Mouse (Mus musculus) embryonic facial prominence, embryonic 12.5 days (tissue): ENCODE results near the gene Tpcn1. TPM values are rescaled to one million over a fixed set of nuclear protein-coding genes. Genes with fewer than 3 reads are reported as not detected.

ENCODE experiments used
- ATAC-seq: fragments of 200-750 bp; cut with Nextera tagmentation; 2 replicates; pipeline ENCODE4 v1.8.0; 2017; ENCODE audit not compliant: insufficient number of reproducible peaks, insufficient read depth, low FRiP score, low TSS enrichment
- H3K27ac ChIP-seq: fragments of 300-500 bp; sonication (generic); 2 replicates; pipeline ENCODE4 v1.5.1; 2016; ENCODE audit warnings: mild to moderate bottlenecking
- H3K27me3 ChIP-seq: fragments of 300-500 bp; sonication (generic); 2 replicates; pipeline ENCODE4 v1.6.1; 2016; ENCODE audit warnings: mild to moderate bottlenecking, moderate library complexity
- H3K36me3 ChIP-seq: fragments of 300-500 bp; sonication (generic); 2 replicates; pipeline ENCODE4 v1.6.1; 2016; ENCODE audit warnings: mild to moderate bottlenecking
- H3K4me1 ChIP-seq: fragments of 300-500 bp; sonication (generic); 2 replicates; pipeline ENCODE4 v1.6.1; 2016
- H3K4me2 ChIP-seq: fragments of 300-500 bp; sonication (generic); replicated peaks from 2 replicates; pipeline ENCODE4 v1.6.1; 2016; ENCODE audit warnings: mild to moderate bottlenecking, moderate library complexity
- H3K4me3 ChIP-seq: fragments of 300-500 bp; sonication (generic); 2 replicates; pipeline ENCODE4 v1.5.1; 2016; ENCODE audit warnings: mild to moderate bottlenecking
- H3K9ac ChIP-seq: fragments of 300-500 bp; sonication (generic); 2 replicates; pipeline ENCODE4 v1.6.1; 2016; ENCODE audit warnings: mild to moderate bottlenecking, moderate library complexity
- H3K9me3 ChIP-seq: fragments of 300-500 bp; sonication (generic); 2 replicates; pipeline ENCODE4 v1.6.1; 2016; ENCODE audit warnings: mild to moderate bottlenecking, moderate library complexity
- WGBS: fragments of 180-500 bp; shearing (Covaris S2); methylation state at CpG from one replicate; pipeline ENCODE4 v1.1.7; 2016; 5-methylcytosine and 5-hydroxymethylcytosine counted together
- polyA plus RNA-seq: library from polyadenylated mRNA; unstranded; fragments of >200 nt; fragmentation: Nextera tagmentation; extraction: Ambion mirVana; gene quantifications from 2 replicates; pipeline ENCODE4 v1.2.1, GENCODE M21; 2016

Tpcn1 gene
- polyA plus RNA-seq = 17.4 and 18.9 TPM in 2 replicates

DNA sequence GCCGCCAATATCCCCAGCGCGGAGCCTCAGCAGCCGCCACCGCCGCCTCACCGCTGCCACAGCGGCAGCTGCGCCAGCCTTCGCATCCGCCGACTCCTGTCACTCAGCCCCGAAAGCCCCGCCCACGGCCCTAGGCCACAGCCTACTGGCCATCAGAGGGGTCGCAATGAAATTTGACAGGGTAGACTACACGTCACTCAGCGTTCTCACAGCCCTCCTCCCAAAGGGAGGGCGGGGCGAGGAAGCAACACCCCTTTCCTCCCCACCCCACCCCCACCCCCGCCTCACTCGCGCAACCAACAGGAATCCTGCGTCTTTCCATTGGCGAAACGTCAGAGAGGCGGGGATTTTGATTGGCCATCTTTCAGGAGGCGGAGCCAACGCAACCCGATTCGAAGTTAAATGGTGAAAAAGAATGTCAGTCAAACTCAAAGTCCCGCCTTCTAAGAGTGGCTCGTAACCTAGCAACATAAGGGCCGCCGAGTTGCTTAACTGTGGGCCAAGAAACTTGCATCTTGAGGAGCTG, at the start of gene Tpcn1, which contains the start of gene Iqcd:
TSS of gene Tpcn1 (minus strand) at position 105 of the 526 bp plus-strand sequence.
TSS of gene Iqcd (plus strand) at position 448 of the 526 bp plus-strand sequence.
- H3K9me3 ChIP-seq = no peaks in the 10 kb centered on the region
- H3K27ac ChIP-seq = peak within 1 kb of the TSS; percentile 18; the same call in 1 of the 2 replicates
- H3K27me3 ChIP-seq = no peaks in the 10 kb centered on the region
- H3K9ac ChIP-seq = peak within 1 kb of the TSS; percentile 72
- H3K4me3 ChIP-seq = peak within 1 kb of the TSS; percentile 73
- ATAC-seq = peak; percentile 93
- peaks cover 6% of the 10 kb centered on the region; the same call in 1 of the 2 replicates for H3K36me3 ChIP-seq
- peak within 1 kb of the TSS; percentile 95 for H3K4me2 ChIP-seq
- peaks cover 26% of the 10 kb centered on the region for H3K4me1 ChIP-seq
- WGBS = under 1% methylated on average over 35 of the region's 35 CpGs

DNA sequence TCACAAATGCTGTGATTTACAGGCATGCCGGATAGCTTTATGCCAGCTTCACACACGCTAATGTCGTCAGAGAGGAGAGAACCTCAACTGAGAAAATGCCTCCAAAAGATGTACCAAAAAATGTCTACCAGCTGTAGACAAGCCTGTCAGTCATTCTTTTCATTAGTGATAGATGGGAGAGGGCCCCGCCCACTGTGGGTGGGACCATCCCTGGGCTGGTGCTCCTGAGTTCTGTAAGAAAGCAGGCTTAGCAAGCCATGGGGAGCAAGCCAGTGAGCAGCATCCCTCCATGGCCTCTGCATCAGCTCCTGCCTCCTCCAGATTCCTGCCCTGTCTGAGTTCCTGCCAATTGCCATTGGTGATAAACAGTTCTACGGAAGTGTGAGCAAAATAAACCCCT, 47.2 kb upstream of the Tpcn1 start:
- Histone ChIP-seq H3K4me1 (no peaks in the 10 kb centered on the region; the same call in 1 of the 2 replicates), H3K27me3 (peaks cover 5% of the 10 kb centered on the region; the same call in 1 of the 2 replicates), H3K4me3 (no peak overlapping the region), H3K4me2 (no peak overlapping the region), H3K9me3 (no peaks in the 10 kb centered on the region), H3K27ac (no peak overlapping the region), H3K36me3 (no peaks in the 10 kb centered on the region), H3K9ac (no peak overlapping the region)
- ATAC-seq = no peak
- WGBS = 88% methylated on average over 5 of the region's 5 CpGs

DNA sequence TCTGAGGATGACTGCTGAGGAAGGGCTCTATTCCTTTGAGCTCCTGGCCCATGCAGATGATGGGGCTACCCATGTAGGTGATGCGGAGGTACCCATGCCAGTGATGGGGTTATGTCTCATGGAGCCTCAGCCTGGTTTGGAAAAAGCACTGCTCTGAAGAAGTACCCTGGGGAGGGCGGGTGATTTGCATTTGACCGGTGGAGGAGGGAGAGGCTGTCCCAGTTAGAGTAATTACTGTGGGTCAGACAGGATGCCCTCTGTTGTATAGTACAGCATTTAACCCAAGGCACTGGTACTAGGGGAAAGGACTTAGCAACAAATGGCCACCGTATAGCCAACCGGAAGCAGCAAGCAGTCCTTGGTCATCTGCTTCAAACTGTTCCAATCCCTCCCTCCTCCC, 46.4 kb upstream of the Tpcn1 start:
- no peaks in the 10 kb centered on the region for H3K9me3 ChIP-seq
- H3K9ac ChIP-seq = no peak overlapping the region
- no peaks in the 10 kb centered on the region; the same call in 1 of the 2 replicates for H3K4me1 ChIP-seq
- H3K27me3 ChIP-seq = peaks cover 10% of the 10 kb centered on the region
- H3K4me3 ChIP-seq = no peak overlapping the region
- no peak for ATAC-seq
- 37% methylated on average over 5 of the region's 5 CpGs for WGBS
- no peaks in the 10 kb centered on the region for H3K36me3 ChIP-seq
- H3K27ac ChIP-seq = no peak overlapping the region
- H3K4me2 ChIP-seq = no peak overlapping the region

DNA sequence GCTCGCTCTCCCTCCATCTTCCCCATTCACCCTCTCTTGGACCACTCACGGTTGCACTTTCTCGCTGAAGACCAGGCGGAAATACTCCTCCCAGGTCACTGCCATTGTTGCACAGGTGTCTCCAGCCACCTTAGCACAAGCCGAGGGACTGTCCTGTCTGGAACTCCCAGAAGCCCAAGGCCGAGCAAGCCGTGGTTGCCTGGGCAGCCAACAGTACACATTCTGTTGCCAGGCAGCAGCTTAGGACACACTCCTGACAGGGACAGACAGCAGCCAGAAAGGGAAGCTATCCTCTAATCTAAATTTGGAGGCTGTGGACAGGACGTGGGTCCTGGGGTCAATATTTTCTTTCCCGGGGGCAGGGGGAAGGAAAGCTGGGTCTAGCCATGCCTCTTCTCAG, 45.7 kb upstream of the Tpcn1 start, which contains the start of gene Cfap73:
TSS of gene Cfap73 (minus strand) at position 105 of the 400 bp plus-strand sequence.
- 56% methylated on average over 9 of the region's 9 CpGs for WGBS
- H3K4me1 ChIP-seq = no peaks in the 10 kb centered on the region; the same call in 1 of the 2 replicates
- no peaks in the 10 kb centered on the region for H3K36me3 ChIP-seq
- H3K9me3 ChIP-seq = no peaks in the 10 kb centered on the region
- no peak within 1 kb of the TSS for H3K4me2 ChIP-seq
- ATAC-seq = no peak
- H3K9ac ChIP-seq = no peak within 1 kb of the TSS
- no peak within 1 kb of the TSS for H3K4me3 ChIP-seq
- no peak within 1 kb of the TSS for H3K27ac ChIP-seq
- H3K27me3 ChIP-seq = peaks cover 10% of the 10 kb centered on the region

DNA sequence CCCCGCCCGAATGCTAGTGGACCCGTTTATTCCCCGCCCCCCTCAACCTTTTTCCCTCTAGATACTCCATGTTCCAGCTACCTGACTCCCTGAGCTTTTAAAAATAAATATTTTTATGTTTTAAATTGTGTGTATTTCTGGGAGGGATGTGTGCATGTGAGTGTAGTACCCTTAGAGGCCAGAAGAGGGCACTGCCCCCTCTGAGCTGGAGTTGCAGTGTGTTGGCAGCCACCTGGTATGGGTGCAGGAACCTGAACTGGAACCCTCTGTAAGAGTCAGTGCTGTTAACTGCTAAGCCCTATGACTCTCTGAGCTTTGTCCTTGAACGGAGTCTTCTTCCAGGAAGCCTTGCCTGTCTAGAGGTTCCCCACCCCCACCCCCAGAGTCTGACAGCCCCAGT, 43.4 kb upstream of the Tpcn1 start:
- peaks cover 10% of the 10 kb centered on the region for H3K27me3 ChIP-seq
- no peaks in the 10 kb centered on the region for H3K9me3 ChIP-seq
- 88% methylated on average over 5 of the region's 5 CpGs for WGBS

DNA sequence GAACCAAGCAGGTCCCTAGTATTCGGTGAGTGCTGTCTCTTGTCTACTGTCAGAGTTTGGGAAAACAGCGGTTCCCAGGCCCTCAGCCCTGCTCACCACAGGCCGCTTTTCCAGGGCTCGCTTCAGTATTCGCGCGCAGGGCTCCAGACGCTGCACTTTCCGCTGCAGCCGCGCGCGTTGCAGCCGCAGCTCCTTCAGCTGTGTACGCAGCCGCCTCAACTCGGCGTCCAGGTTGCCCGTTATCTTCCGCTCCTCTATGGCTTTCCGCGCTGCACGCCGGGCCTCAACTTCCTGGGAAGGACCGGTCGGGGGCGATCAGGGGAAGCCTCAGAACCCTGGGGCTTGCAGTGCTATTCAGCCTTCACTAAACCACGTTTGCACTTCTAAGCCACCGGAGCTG, 42.7 kb upstream of the Tpcn1 start:
- 9% methylated on average over 29 of the region's 29 CpGs for WGBS
- peaks cover 10% of the 10 kb centered on the region for H3K27me3 ChIP-seq
- no peaks in the 10 kb centered on the region; the same call in 1 of the 2 replicates for H3K4me1 ChIP-seq
- 0 out of 2 replicates have a peak overlapping the region, but pooled peaks have one; percentile 13 for H3K4me3 ChIP-seq
- no peaks in the 10 kb centered on the region for H3K9me3 ChIP-seq
- H3K4me2 ChIP-seq = peak overlapping the region; percentile 39
- no peak for ATAC-seq
- no peak overlapping the region for H3K27ac ChIP-seq
- peaks cover 20% of the 10 kb centered on the region for H3K36me3 ChIP-seq
- H3K9ac ChIP-seq = no peak overlapping the region

More for the DNA sequence above, 43.4 kb upstream of the Tpcn1 start:
- Histone ChIP-seq H3K4me2 (no peak overlapping the region), H3K4me3 (no peak overlapping the region), H3K9ac (no peak overlapping the region), H3K36me3 (peaks cover 12% of the 10 kb centered on the region), H3K4me1 (no peaks in the 10 kb centered on the region; the same call in 1 of the 2 replicates), H3K27ac (no peak overlapping the region)
- ATAC-seq = no peak

DNA sequence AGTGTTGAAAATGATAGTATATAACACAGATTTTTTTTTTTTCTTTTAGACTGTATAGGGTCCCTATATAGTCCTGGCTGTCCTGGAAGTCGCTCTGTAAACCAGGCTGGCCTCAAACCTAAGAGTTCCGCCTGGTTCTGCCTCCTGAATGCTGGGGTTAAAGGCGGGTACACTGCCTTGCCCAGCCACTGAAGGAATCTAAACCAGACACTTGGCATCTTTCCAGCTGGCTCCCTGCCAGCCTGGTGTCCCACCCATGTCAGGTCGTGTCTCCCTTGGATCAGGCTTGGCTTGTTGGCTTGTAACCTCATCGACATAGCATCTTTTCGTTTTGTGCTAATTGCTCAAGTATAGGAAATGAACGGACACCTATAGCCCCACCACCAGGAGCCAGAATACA, 40.2 kb upstream of the Tpcn1 start:
- Histone ChIP-seq H3K27me3 (peaks cover 10% of the 10 kb centered on the region), H3K4me1 (no peaks in the 10 kb centered on the region; the same call in 1 of the 2 replicates), H3K4me3 (no peak overlapping the region), H3K9me3 (no peaks in the 10 kb centered on the region), H3K9ac (no peak overlapping the region), H3K4me2 (no peak overlapping the region), H3K36me3 (peaks cover 45% of the 10 kb centered on the region), H3K27ac (no peak overlapping the region)
- no peak for ATAC-seq
- WGBS = 69% methylated on average over 7 of the region's 7 CpGs

DNA sequence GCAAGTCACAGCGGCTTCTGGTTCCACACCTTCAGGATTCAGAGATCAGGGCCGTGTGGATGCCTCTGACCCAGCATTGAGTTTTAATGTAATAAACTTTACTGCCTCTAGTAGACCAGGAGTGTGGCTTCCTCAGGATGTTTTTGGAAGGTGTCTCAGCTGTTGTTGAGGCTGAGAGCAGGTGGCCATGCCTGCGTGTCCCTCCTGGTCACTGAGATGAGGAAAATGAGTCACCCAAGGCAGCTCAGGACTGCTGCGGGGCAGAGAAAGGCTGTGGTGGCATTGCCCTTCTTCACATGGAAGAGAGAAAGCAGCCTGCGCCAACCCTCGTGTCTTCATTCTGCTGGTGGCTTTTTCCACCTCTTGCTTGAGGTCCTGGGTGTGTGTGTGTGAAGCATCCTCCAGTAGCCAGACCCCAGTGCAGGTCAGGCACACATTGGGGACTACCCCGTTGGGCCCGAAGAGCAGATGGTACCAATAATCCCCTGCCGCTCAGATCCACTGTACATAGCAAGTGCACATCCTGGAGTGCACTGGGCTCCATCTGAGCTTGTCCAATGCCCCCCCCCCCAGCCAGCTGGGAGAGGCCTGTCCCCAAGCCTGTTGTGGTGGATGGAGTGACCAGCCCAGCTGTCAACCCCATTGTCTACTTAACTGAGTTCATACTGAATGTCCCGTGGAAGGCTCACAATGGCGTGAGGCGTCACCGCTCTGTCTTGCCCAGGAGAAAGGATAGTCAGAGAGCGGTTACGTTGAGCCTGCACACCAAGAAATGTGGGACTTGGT, 39.2 kb upstream of the Tpcn1 start:
- no peak overlapping the region for H3K4me3 ChIP-seq
- H3K9ac ChIP-seq = no peak overlapping the region
- peaks cover 10% of the 10 kb centered on the region for H3K27me3 ChIP-seq
- no peaks in the 10 kb centered on the region for H3K9me3 ChIP-seq
- H3K27ac ChIP-seq = no peak overlapping the region
- H3K36me3 ChIP-seq = peaks cover 53% of the 10 kb centered on the region
- ATAC-seq = no peak
- H3K4me1 ChIP-seq = no peaks in the 10 kb centered on the region; the same call in 1 of the 2 replicates
- H3K4me2 ChIP-seq = no peak overlapping the region
- WGBS = 83% methylated on average over 15 of the region's 15 CpGs

GRCm38 (mm10) chr5:120626399-120626798, 37.9 kb upstream of the Tpcn1 start:
- peaks cover 65% of the 10 kb centered on the region for H3K36me3 ChIP-seq
- ATAC-seq = no peak
- no peak overlapping the region for H3K4me2 ChIP-seq
- 32% methylated on average over 19 of the region's 19 CpGs for WGBS
- no peak overlapping the region for H3K9ac ChIP-seq
- no peak overlapping the region for H3K27ac ChIP-seq
- H3K4me1 ChIP-seq = peaks cover 4% of the 10 kb centered on the region
- no peaks in the 10 kb centered on the region for H3K9me3 ChIP-seq
- no peak overlapping the region for H3K4me3 ChIP-seq
- H3K27me3 ChIP-seq = peaks cover 8% of the 10 kb centered on the region

GRCm38 (mm10) chr5:120624427-120624826, 36.0 kb upstream of the Tpcn1 start:
- Histone ChIP-seq H3K4me3 (no peak overlapping the region), H3K4me2 (no peak overlapping the region), H3K27me3 (no peaks in the 10 kb centered on the region), H3K9ac (no peak overlapping the region), H3K9me3 (no peaks in the 10 kb centered on the region), H3K4me1 (peaks cover 4% of the 10 kb centered on the region; the same call in 1 of the 2 replicates), H3K27ac (no peak overlapping the region), H3K36me3 (peaks cover 85% of the 10 kb centered on the region)
- WGBS = 93% methylated on average over 10 of the region's 10 CpGs
- no peak for ATAC-seq

GRCm38 (mm10) chr5:120622198-120622851, 33.9 kb upstream of the Tpcn1 start:
- peaks cover 4% of the 10 kb centered on the region; the same call in 1 of the 2 replicates for H3K4me1 ChIP-seq
- H3K9ac ChIP-seq = no peak overlapping the region
- H3K27me3 ChIP-seq = no peaks in the 10 kb centered on the region
- no peak overlapping the region for H3K4me3 ChIP-seq
- no peak overlapping the region for H3K27ac ChIP-seq
- no peaks in the 10 kb centered on the region for H3K9me3 ChIP-seq
- H3K36me3 ChIP-seq = peaks cover 98% of the 10 kb centered on the region
- H3K4me2 ChIP-seq = no peak overlapping the region
- 75% methylated on average over 5 of the region's 5 CpGs for whole genome bisulfite sequencing
- ATAC-seq = no peak
